Mouse (Mus musculus): Measurements from ENCODE around the gene Gp9.

DNA sequence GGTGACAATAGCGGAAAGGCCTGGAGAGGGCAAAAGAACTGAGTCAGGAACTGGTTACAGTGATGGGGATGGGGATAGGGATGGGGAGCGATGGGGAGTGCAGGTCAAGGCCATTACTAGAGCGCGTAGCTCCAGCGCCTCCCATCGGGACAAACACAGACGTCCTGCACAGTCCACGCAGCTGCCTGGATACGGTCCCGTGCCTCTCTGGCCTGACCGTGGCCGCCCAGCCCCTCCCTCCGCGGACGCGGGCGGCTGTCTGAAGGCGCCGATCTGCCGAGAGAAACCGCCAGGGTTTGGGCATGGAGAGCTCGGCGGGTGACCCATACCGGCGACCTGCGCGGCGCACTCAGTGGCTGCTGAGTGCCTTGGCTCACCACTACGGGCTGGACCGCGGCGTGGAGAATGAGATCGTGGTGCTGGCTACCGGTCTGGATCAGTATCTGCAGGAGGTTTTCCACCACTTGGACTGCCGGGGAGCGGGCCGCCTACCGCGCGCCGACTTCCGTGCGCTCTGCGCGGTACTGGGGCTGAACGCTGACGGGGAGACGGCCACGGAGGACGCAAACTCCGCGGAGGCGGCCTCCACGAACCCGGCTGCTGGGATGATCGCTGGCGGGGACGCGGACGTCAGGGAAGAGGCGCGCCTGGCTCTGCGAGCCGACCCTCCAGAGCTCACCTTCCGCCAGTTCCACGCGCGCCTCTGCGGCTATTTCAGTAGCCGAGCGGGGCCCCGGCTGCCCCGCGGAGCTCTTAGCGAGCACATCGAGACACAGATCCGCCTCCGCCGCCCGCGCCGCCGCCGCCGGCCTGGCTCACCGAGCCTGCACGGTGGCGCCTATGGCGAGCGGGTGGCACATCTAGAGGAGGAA lies 47.0 kb upstream of the Gp9 start, which contains the start of gene Efcc1:
- TF ChIP-seq CTCF (IDR thresholded peaks at IDR 0.05) (peak; percentile 39), EP300 (IDR thresholded peaks at IDR 0.05; ENCODE audit: insufficient read depth, low read depth, low read length) (no peak), POLR2A (IDR thresholded peaks at IDR 0.05; ENCODE audit: insufficient read depth, low read depth, low read length) (no peak)
